Mouse (Mus musculus) C2C12 (cell line): Measurements from ENCODE around the gene Anxa9. TPM values are rescaled to one million over a fixed set of nuclear protein-coding genes. Genes with fewer than 3 reads are reported as not detected.

Source experiments
- H3K27me3 ChIP-seq: one replicate; pipeline ENCODE4 v1.6.1; 2011; ENCODE audit not compliant: control insufficient read depth, insufficient read depth, insufficient read length
- H3K36me3 ChIP-seq: one replicate; pipeline ENCODE4 v1.6.1; 2011; ENCODE audit not compliant: control insufficient read depth, insufficient read depth
- H3K4me3 ChIP-seq: one replicate; pipeline ENCODE4 v1.5.1; 2011; ENCODE audit warnings: mild to moderate bottlenecking, control low read depth; ENCODE audit not compliant: poor library complexity, insufficient read depth, severe bottlenecking
- H3K79me2 ChIP-seq: one replicate; pipeline ENCODE4 v1.6.1; 2011; ENCODE audit not compliant: control insufficient read depth, insufficient read depth
- H3K79me3 ChIP-seq: one replicate; pipeline ENCODE4 v1.6.1; 2011; ENCODE audit warnings: low read depth, control low read depth
- H3ac ChIP-seq: one replicate; pipeline ENCODE3; 2011; ENCODE audit warnings: low read depth; ENCODE audit not compliant: control insufficient read depth, insufficient read length
- CEBPB ChIP-seq: IDR thresholded peaks from one replicate; pipeline ENCODE4 v1.6.1; 2011; ENCODE audit warnings: low read depth, mild to moderate bottlenecking, control low read depth, moderate library complexity
- CTCF ChIP-seq: IDR thresholded peaks from one replicate; pipeline ENCODE4 v1.5.1; 2011; ENCODE audit not compliant: control insufficient read depth, insufficient read depth, insufficient read length
- FOSL1 ChIP-seq: IDR thresholded peaks from one replicate; pipeline ENCODE4 v1.8.0; 2011; ENCODE audit warnings: mild to moderate bottlenecking, low read length; ENCODE audit not compliant: poor library complexity, insufficient read depth, severe bottlenecking
- MAX ChIP-seq: IDR thresholded peaks from one replicate; pipeline ENCODE4 v1.6.1; 2011; ENCODE audit warnings: mild to moderate bottlenecking, control low read depth
- MYOD1 ChIP-seq: IDR thresholded peaks from one replicate; pipeline ENCODE4 v1.6.1; 2011; ENCODE audit warnings: low read depth; ENCODE audit not compliant: control insufficient read depth, insufficient read length
- MYOG ChIP-seq: IDR thresholded peaks from one replicate; pipeline ENCODE4 v1.6.1; 2011; ENCODE audit not compliant: control insufficient read depth, insufficient read length; ENCODE audit errors: extremely low read depth
- USF1 ChIP-seq: IDR thresholded peaks from one replicate; pipeline ENCODE4 v1.6.1; 2011; ENCODE audit warnings: low read depth, mild to moderate bottlenecking, control low read depth, moderate library complexity
- polyA plus RNA-seq: library from polyadenylated mRNA; unstranded; fragments of >200 nt; fragmentation: generic; extraction: Trizol; gene quantifications from one replicate; pipeline ENCODE4 v1.2.1, GENCODE M21; 2012; ENCODE audit warnings: missing spikeins

Gene Anxa9
- polyA plus RNA-seq, 1 experiment, result 1.6 TPM

DNA sequence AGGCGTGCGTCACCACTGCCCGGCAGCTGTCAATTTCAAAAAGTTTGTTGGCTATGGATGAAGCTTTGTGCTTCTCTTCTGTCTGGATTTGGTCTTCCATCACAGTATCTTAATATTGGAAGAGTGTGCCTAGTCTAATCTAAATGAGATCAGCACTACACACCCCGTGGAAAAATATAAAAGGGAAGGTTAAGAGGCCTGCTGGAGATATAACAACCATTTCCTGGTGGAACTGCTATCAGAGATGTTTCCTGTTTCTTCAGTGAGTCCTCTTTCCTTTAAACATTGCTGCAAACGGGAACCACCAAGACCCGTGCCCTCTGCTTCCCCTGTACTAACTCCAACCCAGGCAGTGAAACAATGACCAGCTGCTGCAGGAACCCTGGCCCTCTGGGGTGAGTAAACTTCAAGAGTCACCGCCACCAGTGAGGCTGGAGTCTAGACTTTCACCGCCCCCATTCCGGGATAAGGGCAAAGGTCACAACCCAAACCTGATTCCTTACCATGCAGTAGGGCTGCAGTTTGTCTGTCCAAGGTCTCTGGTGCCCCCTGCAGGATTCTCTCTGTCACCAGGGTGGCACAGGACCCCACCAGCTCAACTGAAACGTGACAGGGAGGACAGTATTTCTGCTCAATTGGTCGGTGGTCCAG lies 43.8 kb downstream of the Anxa9 start:
- H3K4me3 ChIP-seq, result no peak overlapping the region
- no peak for TF ChIP-seq MAX
- TF ChIP-seq CTCF, result peak; percentile 55
- peaks cover 39% of the 10 kb centered on the region for H3K36me3 ChIP-seq
- no peaks in the 10 kb centered on the region for H3K79me2 ChIP-seq
- no peaks in the 10 kb centered on the region for H3K27me3 ChIP-seq
- H3K79me3 ChIP-seq, result no peaks in the 10 kb centered on the region
- H3ac ChIP-seq, result no peak overlapping the region

DNA sequence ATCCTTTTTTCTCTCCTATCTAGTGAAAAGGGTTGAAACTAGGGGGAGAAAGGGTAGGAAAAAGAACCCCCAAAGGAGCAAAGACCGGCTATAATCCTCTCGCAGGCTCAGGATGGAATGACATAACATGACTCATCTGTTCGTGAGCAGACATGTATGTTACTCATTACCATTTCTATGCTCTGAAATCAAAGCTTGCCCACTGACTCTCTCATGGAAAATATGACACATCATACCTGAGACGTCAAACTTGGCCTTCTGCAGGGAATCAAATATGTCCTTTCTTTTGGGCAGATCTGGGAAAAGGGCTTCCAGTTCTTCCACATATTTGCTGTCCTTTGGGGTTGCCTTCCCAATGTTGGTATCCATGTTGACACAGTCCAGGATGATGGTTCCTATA lies 45.0 kb downstream of the Anxa9 start:
- no peak overlapping the region for H3K4me3 ChIP-seq
- no peak overlapping the region for H3ac ChIP-seq
- no peaks in the 10 kb centered on the region for H3K79me2 ChIP-seq
- no peak for TF ChIP-seq MYOD1
- H3K36me3 ChIP-seq, result peaks cover 39% of the 10 kb centered on the region
- no peaks in the 10 kb centered on the region for H3K27me3 ChIP-seq
- no peaks in the 10 kb centered on the region for H3K79me3 ChIP-seq

- Histone ChIP-seq H3K79me3 (no peaks in the 10 kb centered on the region), H3ac (no peak overlapping the region), H3K4me3 (no peak overlapping the region), H3K27me3 (no peaks in the 10 kb centered on the region), H3K36me3 (peaks cover 41% of the 10 kb centered on the region), H3K79me2 (no peaks in the 10 kb centered on the region)
- no peak for TF ChIP-seq MAX
- TF ChIP-seq MYOD1, result no peak
- TF ChIP-seq USF1, result no peak
- no peak for TF ChIP-seq CEBPB
- no peak for TF ChIP-seq FOSL1
- TF ChIP-seq CTCF, result no peak
- TF ChIP-seq MYOG, result no peak
Measured at GRCm38 (mm10) chr3:95256931-95257330, 50.0 kb downstream of the Anxa9 start.

- Histone ChIP-seq H3K79me3 (no peaks in the 10 kb centered on the region), H3K79me2 (no peaks in the 10 kb centered on the region), H3K4me3 (no peak within 1 kb of the TSS), H3ac (no peak within 1 kb of the TSS), H3K27me3 (no peaks in the 10 kb centered on the region), H3K36me3 (peaks cover 19% of the 10 kb centered on the region)
- no peak for TF ChIP-seq USF1
- TF ChIP-seq MYOD1, result no peak
Measured at GRCm38 (mm10) chr3:95250783-95251424, 56.1 kb downstream of the Anxa9 start, which contains the start of gene Bnipl. Gene Bnipl, minus strand, starts transcription at chr3:95251193.

GRCm38 (mm10) chr3:95250361-95250760 lies 56.6 kb downstream of the Anxa9 start:
- H3K79me2 ChIP-seq, result no peaks in the 10 kb centered on the region
- TF ChIP-seq MAX, result no peak
- peaks cover 15% of the 10 kb centered on the region for H3K36me3 ChIP-seq
- no peak overlapping the region for H3K4me3 ChIP-seq
- H3K27me3 ChIP-seq, result no peaks in the 10 kb centered on the region
- H3ac ChIP-seq, result no peak overlapping the region
- no peaks in the 10 kb centered on the region for H3K79me3 ChIP-seq

- H3K79me2 ChIP-seq, result no peaks in the 10 kb centered on the region
Measured at GRCm38 (mm10) chr3:95247660-95248336, 59.2 kb downstream of the Anxa9 start.

More at GRCm38 (mm10) chr3:95247660-95248336, 59.2 kb downstream of the Anxa9 start:
- no peaks in the 10 kb centered on the region for H3K27me3 ChIP-seq
- no peaks in the 10 kb centered on the region for H3K79me3 ChIP-seq
- H3ac ChIP-seq, result no peak overlapping the region
- H3K4me3 ChIP-seq, result no peak overlapping the region
- peaks cover 4% of the 10 kb centered on the region for H3K36me3 ChIP-seq
- TF ChIP-seq USF1 (no peak), CEBPB (no peak), MYOD1 (no peak), CTCF (no peak), MYOG (no peak), MAX (no peak)
